Mouse (Mus musculus) spleen, adult 2 months (tissue): Measurements from ENCODE around the gene Wdr44.
"Not testable (repeated sequence)": the region's sequence is repeated elsewhere in the genome, so short reads cannot be mapped to it uniquely, and the experiment has no call there.

ENCODE experiments used
- CTCF ChIP-seq: fragments of 200-500 bp; IDR thresholded peaks from 2 replicates; pipeline ENCODE4 v1.5.1; 2011; ENCODE audit warnings: mild to moderate bottlenecking, inconsistent platforms; ENCODE audit not compliant: insufficient read depth, insufficient read length, insufficient replicate concordance; ENCODE audit errors: extremely low read depth
- POLR2A ChIP-seq: fragments of 200-500 bp; IDR thresholded peaks from 2 replicates; pipeline ENCODE4 v1.6.1; 2011; ENCODE audit warnings: low read depth, low read length, inconsistent platforms

GRCm38 (mm10) chrX:23833784-23834183 lies 140.9 kb downstream of the Wdr44 start:
- not testable (repeated sequence) for TF ChIP-seq CTCF, POLR2A
